Mouse (Mus musculus): ENCODE measurements around the gene Xpot. TPM values are rescaled to one million over a fixed set of nuclear protein-coding genes. Genes with fewer than 3 reads are reported as not detected.
A peak's percentile ranks its signal among the peaks of the same experiment; 100 is the strongest.

Gene Xpot
- total RNA-seq, 2 experiments from 2014 or later = 44.9 to 48.2 TPM

- DNase-seq = no peak
Measured at GRCm38 (mm10) chr10:121622431-121622830, 3.7 kb downstream of the Xpot start.

GRCm38 (mm10) chr10:121615935-121616334 is 10.2 kb downstream of the Xpot start:
- no peak for DNase-seq

GRCm38 (mm10) chr10:121615146-121615870 is 10.8 kb downstream of the Xpot start:
- DNase-seq = no peak

GRCm38 (mm10) chr10:121613570-121613969 is 12.6 kb downstream of the Xpot start:
- DNase-seq = peak; percentile 30

- DNase-seq = no peak
Measured at GRCm38 (mm10) chr10:121612448-121612847, 13.7 kb downstream of the Xpot start.

- DNase-seq = no peak
Measured at GRCm38 (mm10) chr10:121611587-121611986, 14.5 kb downstream of the Xpot start.

- no peak for DNase-seq
Measured at GRCm38 (mm10) chr10:121608177-121608576, 18.0 kb downstream of the Xpot start.

- no peak for DNase-seq
Measured at GRCm38 (mm10) chr10:121604632-121605344, 21.3 kb downstream of the Xpot start.

GRCm38 (mm10) chr10:121603556-121603955 is 22.6 kb downstream of the Xpot start:
- no peak for DNase-seq

- DNase-seq = no peak
Measured at GRCm38 (mm10) chr10:121601272-121601671, 24.9 kb downstream of the Xpot start.

- DNase-seq = no peak
Measured at GRCm38 (mm10) chr10:121596580-121596979, 29.6 kb downstream of the Xpot start.

- no peak for DNase-seq
Measured at GRCm38 (mm10) chr10:121591106-121591505, 35.0 kb downstream of the Xpot start.

GRCm38 (mm10) chr10:121587371-121587840 is 38.7 kb downstream of the Xpot start:
- DNase-seq = no peak

- peak; percentile 97 for DNase-seq
Measured at GRCm38 (mm10) chr10:121586675-121587370, 39.3 kb downstream of the Xpot start, which contains the start of gene Tbk1. Gene Tbk1 (minus strand): TSS chr10:121586787.

- DNase-seq = no peak
Measured at GRCm38 (mm10) chr10:121585791-121586642, 40.1 kb downstream of the Xpot start.

- DNase-seq = no peak
Measured at GRCm38 (mm10) chr10:121585056-121585790, 40.9 kb downstream of the Xpot start.

GRCm38 (mm10) chr10:121584033-121584432 is 42.1 kb downstream of the Xpot start:
- DNase-seq = no peak

GRCm38 (mm10) chr10:121583016-121583415 is 43.1 kb downstream of the Xpot start:
- no peak for DNase-seq

- DNase-seq = no peak
Measured at GRCm38 (mm10) chr10:121582287-121582686, 43.8 kb downstream of the Xpot start.

- DNase-seq = no peak
Measured at GRCm38 (mm10) chr10:121581405-121581804, 44.7 kb downstream of the Xpot start.

GRCm38 (mm10) chr10:121580381-121580780 is 45.8 kb downstream of the Xpot start:
- no peak for DNase-seq

Data from adrenal gland, postnatal 10 days (tissue).